Mouse (Mus musculus): ENCODE results near the gene Nmrk1. TPM values are rescaled to one million over a fixed set of nuclear protein-coding genes. Genes with fewer than 3 reads are reported as not detected.
"Not testable (repeated sequence)": the region's sequence is repeated elsewhere in the genome, so short reads cannot be mapped to it uniquely, and the experiment has no call there.

The Nmrk1 gene
- total RNA-seq (2021): 10 to 100 TPM; 11.4 to 12.6 TPM
- long read RNA-seq, experiment 1, transcript Nmrk1-206 (9 exons, 1,940 nt): major isoform, 14 of 19 reads
- long read RNA-seq, experiment 1, partial matches to known transcripts: 1 of 19 reads
- long read RNA-seq, experiment 1, other reads (novel, unspliced or antisense): 4 of 19 reads
- long read RNA-seq, experiment 2, transcript Nmrk1-206 (9 exons, 1,940 nt): major isoform, 14 of 23 reads
- long read RNA-seq, experiment 2, partial matches to known transcripts: 1 of 23 reads
- long read RNA-seq, experiment 2, other reads (novel, unspliced or antisense): 6 of 23 reads

GRCm38 (mm10) chr19:18631644-18632219 is at the start of gene Nmrk1, which contains the start of gene Ostf1:
TSS of gene Nmrk1 (plus strand) at chr19:18631950.
TSS of gene Ostf1 (minus strand) at chr19:18631823.
- peak; percentile 100 for DNase-seq

- DNase-seq: no peak
Observed at GRCm38 (mm10) chr19:18582226-18582625, 49.5 kb upstream of the Nmrk1 start.

GRCm38 (mm10) chr19:18582887-18583286 is 48.9 kb upstream of the Nmrk1 start:
- DNase-seq: no peak

GRCm38 (mm10) chr19:18583706-18584105 is 48.0 kb upstream of the Nmrk1 start:
- DNase-seq: no peak

- no peak for DNase-seq
Observed at GRCm38 (mm10) chr19:18584621-18585020, 47.1 kb upstream of the Nmrk1 start.

GRCm38 (mm10) chr19:18587118-18587517 is 44.6 kb upstream of the Nmrk1 start:
- no peak for DNase-seq

GRCm38 (mm10) chr19:18588243-18588642 is 43.5 kb upstream of the Nmrk1 start:
- DNase-seq: no peak

- not testable (repeated sequence) for DNase-seq
Observed at GRCm38 (mm10) chr19:18588801-18589200, 42.9 kb upstream of the Nmrk1 start.

- no peak for DNase-seq
Observed at GRCm38 (mm10) chr19:18589276-18589675, 42.5 kb upstream of the Nmrk1 start.

GRCm38 (mm10) chr19:18590234-18590633 is 41.5 kb upstream of the Nmrk1 start:
- DNase-seq: no peak

GRCm38 (mm10) chr19:18590942-18591354 is 40.8 kb upstream of the Nmrk1 start:
- DNase-seq: no peak

GRCm38 (mm10) chr19:18592919-18593318 is 38.8 kb upstream of the Nmrk1 start:
- no peak for DNase-seq

GRCm38 (mm10) chr19:18593722-18594121 is 38.0 kb upstream of the Nmrk1 start:
- DNase-seq: no peak

GRCm38 (mm10) chr19:18596876-18597275 is 34.9 kb upstream of the Nmrk1 start:
- DNase-seq: no peak

- no peak for DNase-seq
Observed at GRCm38 (mm10) chr19:18597772-18598171, 34.0 kb upstream of the Nmrk1 start.

- no peak for DNase-seq
Observed at GRCm38 (mm10) chr19:18598265-18598926, 33.4 kb upstream of the Nmrk1 start.

GRCm38 (mm10) chr19:18599051-18599450 is 32.7 kb upstream of the Nmrk1 start:
- peak; percentile 44 for DNase-seq

GRCm38 (mm10) chr19:18599650-18600049 is 32.1 kb upstream of the Nmrk1 start:
- no peak for DNase-seq

- DNase-seq: no peak
Observed at GRCm38 (mm10) chr19:18600611-18601010, 31.1 kb upstream of the Nmrk1 start.

- peak; percentile 35 for DNase-seq
Observed at GRCm38 (mm10) chr19:18603011-18603410, 28.7 kb upstream of the Nmrk1 start.

GRCm38 (mm10) chr19:18607907-18608306 is 23.8 kb upstream of the Nmrk1 start:
- no peak for DNase-seq

- DNase-seq: peak; percentile 46
Observed at GRCm38 (mm10) chr19:18608975-18609374, 22.8 kb upstream of the Nmrk1 start.

- DNase-seq: no peak
Observed at GRCm38 (mm10) chr19:18614337-18614736, 17.4 kb upstream of the Nmrk1 start.
